Mouse (Mus musculus) splenic B cell, adult 2 months (primary cell): ENCODE measurements around the gene Zfp865.
A peak's percentile ranks its signal among the peaks of the same experiment; 100 is the strongest.
"Not testable (repeated sequence)": the region's sequence is repeated elsewhere in the genome, so short reads cannot be mapped to it uniquely, and the experiment has no call there.

Source experiments
- DNase-seq: peaks from one replicate; pipeline ENCODE4 v3.0.0-alpha.2; 2011; ENCODE audit warnings: low read depth, low spot score
- H3K27me3 ChIP-seq: 2 replicates; pipeline ENCODE4 v1.6.1; 2012; ENCODE audit warnings: mild to moderate bottlenecking, low read length, moderate library complexity, mixed read lengths; ENCODE audit not compliant: control insufficient read depth, poor library complexity, insufficient read depth, severe bottlenecking
- H3K36me3 ChIP-seq: 2 replicates; pipeline ENCODE4 v1.6.1; 2012; ENCODE audit warnings: mild to moderate bottlenecking, low read length, moderate library complexity, mixed read lengths; ENCODE audit not compliant: control insufficient read depth, poor library complexity, insufficient read depth, severe bottlenecking

The Zfp865 gene

DNA sequence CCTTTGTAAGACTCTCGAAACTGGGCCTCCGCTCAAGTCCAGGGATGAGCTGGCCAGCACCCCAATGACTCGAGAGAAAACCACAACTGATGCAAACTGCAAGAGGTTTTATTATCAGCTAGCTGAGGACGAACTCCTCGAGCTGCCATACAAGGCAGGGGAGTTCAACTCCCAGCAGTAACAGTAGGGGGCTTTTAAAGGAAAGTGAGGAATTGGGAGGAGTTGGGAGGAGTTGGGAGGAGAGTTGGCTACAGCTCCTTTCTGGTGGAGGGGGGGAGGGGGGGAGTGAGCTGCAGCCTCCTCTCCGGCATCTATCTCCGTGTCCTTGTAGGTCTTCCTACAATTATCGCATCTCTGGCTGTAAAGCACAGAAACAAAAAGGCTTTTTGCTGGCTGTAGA lies 17.3 kb upstream of the Zfp865 start:
- not testable (repeated sequence) for DNase-seq, H3K27me3 ChIP-seq, H3K36me3 ChIP-seq

DNA sequence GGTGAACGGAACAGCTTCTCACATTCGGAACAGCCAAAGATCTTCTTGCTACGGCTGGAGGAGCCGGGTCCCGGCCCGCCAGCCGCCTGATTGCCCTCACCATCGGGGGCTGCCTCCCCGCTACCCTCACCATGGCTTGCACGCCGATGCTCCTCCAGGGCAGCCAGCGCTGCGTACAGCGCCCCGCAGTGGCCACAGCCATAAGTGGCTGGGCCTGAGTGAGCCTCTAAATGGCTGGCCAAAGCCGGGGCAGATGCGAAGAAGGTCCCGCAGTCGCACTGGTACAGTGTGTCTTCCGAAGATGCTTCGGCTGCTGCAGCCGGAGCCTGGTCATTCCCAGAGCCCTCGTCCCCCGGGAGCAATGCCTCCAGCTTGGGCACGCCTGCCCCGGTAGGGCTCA lies 11.9 kb upstream of the Zfp865 start:
- Histone ChIP-seq H3K36me3 (peaks cover 21% of the 10 kb centered on the region), H3K27me3 (no peaks in the 10 kb centered on the region)
- no peak for DNase-seq

DNA sequence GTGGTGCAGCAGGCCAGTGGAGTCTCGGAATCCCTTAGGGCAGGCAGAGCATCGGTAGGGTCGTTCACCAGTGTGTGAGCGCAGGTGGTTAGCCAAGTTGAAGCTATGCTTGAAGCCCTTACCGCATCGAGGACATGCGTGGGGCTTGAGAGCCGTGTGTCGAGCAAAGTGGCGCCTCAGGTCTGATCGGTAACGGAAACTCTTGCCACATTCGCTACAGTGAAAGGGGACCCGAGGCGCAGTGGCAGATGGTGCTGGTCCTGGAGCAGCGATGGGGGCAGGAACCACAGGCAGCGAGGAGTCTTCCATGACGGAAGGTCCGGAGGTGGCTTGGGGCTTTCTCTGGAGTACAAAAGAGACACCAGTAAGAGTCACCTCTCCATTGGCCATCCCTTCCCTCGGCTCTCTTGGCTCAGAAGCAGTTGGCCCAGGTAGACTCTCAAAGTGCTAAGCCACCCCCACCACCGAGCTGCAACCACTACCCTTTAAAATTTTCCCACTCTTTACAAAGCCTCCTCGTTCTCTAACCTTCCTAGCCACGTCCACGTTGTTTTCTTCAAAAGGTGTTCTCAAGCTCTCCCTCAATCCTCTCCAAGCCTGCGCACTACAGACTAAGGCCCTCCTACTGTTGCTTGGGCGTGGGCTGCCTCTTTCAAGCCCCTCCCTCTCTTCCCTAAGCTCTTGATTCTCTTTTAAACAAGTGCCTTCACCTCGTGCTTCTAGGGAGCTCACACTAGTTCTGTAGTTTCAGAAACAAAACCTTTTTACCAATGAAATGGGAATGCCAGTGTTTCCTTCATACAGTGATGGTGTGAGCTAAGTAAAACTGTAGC lies 7.3 kb upstream of the Zfp865 start:
- Histone ChIP-seq H3K27me3 (no peaks in the 10 kb centered on the region), H3K36me3 (peaks cover 19% of the 10 kb centered on the region)
- DNase-seq: no peak

DNA sequence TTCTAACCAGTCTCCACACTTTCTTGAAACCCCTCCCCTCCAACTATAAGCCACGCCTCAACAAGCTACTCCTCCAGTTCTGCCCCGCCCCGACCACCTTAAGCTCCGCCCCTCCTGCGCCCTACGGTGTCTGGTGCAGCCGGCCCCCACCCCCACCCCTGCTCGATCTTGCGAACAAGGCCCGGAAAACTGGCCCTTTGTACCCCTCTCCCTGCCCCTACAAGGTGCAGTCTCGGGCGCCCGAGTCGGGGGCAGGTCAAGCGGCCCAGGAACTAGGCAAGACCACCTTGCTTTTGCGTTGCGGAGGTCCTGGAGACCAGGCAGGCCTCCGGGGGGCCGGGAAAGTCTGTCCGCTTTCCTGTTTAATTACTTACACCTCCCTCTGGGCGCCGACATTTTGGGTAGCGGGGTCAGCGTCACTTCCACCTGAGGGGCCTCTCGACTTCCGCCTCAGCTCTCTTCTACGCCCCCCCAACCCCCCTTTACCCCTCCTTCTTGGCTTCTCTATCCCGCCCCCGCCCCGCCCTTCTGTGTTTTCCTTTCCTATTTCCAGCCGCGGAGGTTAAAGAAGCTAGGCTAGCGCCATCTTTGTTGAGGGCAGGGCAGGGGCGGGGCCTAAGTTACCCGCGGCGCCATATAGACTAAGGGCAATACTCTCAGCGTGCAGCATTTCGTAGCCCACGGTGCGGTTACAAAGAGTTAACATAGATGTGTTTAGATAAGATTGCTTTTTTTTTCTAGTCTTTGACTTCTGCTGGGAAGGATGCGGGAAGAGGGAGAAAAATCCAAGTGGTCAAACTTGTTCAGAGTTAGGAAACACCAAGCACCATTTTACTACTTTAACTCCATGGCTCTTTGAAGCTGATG lies 5.7 kb upstream of the Zfp865 start, which contains the start of the genes Zfp524 and Fiz1:
Zfp524 (plus strand) TSS at position 165 of the 867 bp plus-strand sequence.
Fiz1 (minus strand) TSS at position 447 of the 867 bp plus-strand sequence.
- H3K36me3 ChIP-seq: peaks cover 16% of the 10 kb centered on the region
- peak; percentile 98 for DNase-seq
- H3K27me3 ChIP-seq: no peaks in the 10 kb centered on the region

DNA sequence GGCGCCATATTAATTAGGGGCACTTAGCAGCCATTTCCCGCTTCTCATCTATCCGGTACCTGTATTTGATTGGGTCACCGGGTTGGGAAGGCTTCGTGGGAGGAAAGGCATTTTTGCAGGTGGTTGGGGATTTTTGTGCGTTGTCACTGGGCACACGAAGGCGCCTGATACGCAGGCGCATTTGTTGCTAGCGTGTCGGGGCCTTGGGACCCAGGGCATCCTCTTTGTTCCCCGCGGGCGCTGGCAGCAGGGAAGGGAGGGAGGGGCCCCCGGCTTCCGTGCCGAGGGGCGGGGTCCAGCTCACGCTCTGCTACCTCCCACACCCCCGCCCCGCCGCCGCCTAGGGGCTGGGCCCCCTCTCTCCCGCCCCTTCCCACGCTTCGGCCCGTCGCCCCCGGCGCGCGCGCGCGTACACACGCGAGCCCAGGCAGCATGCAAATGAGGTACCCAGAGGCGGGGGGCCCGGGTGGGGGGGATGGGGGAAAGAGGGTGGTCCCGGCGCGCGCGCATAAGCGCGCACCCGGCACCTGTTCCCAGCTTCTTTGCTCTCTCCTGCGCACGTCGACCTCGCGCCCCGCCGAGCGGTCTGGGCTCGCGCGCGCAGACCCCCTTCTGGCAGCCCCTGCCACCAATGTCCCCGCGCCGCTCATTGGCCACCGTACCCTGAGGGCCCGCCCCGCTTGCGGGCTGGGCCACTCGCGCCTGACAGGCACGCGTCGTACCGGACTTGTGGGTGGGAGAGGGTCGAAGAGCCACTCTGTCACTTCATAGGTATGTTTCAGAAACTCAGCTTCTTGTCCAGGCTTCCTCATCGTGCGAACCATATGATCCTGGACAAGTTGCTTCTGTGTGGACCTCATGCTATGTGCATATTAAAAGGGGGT lies 4.8 kb upstream of the Zfp865 start, which contains the start of gene Gm44973:
Gm44973 (plus strand) TSS at position 379 of the 884 bp plus-strand sequence.
- H3K36me3 ChIP-seq: peaks cover 12% of the 10 kb centered on the region; the same call in 1 of the 2 replicates
- no peaks in the 10 kb centered on the region for H3K27me3 ChIP-seq

DNA sequence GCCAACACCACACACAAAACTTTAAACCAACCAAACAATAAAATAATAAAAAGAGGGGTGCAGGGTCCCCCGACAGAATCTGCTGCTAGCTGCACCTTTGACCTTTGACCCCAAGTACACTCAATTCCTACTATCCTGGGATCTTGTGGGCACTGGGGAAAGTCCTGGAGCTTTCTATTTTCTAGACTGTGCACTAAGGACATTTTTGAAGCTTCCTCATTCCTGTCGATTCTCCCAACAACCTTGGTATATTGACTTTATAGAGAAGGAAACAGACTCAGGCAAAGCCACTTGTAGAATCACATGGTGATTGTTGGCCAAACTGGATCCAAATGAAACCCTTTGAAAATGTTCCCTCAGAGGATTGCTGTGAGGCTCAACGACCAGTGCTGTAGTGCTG lies 4.1 kb upstream of the Zfp865 start:
- peaks cover 8% of the 10 kb centered on the region; the same call in 1 of the 2 replicates for H3K36me3 ChIP-seq
- H3K27me3 ChIP-seq: no peaks in the 10 kb centered on the region
- no peak for DNase-seq

More for the DNA sequence above, 4.8 kb upstream of the Zfp865 start, which contains the start of gene Gm44973:
- peak; percentile 95 for DNase-seq

DNA sequence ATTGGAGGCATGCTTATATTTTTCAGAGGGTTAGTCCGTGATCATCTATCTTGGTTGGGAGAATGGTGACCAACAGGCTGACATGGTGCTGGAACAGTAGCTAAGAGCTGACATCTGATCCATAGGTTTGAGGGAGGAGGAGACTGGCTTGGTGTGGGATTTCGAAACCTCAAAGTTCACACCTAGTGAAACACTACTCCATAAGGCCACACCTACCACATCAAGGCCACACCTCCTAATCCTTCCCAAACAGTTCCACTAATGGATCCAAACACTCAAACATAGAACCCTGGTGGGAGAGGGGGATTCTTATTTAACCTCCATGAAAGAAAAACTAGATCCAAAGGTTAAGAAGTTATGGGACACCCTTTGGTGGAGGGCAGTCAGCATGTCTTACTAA lies 3.3 kb upstream of the Zfp865 start:
- H3K27me3 ChIP-seq: no peaks in the 10 kb centered on the region
- no peaks in the 10 kb centered on the region; the same call in 1 of the 2 replicates for H3K36me3 ChIP-seq
- DNase-seq: no peak

DNA sequence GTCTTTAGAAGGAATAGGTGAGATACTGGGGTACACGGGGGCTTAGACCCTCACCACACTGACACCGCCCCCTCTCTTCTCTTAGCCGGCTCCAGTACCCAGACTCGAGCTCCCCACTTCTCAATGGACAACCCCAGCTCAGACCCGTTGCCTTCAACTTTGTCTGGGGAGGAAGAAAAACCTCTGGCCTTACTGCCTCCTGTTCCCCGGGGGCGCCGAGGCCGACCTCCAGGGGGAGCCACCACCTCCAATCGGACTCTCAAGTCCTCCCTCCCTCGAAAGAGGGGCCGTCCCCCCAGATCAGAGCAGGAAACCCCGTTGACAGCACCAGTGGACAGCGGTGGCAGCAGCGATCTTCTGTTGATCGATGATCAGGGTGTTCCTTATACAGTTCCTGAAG lies 2.8 kb upstream of the Zfp865 start:
- H3K36me3 ChIP-seq: no peaks in the 10 kb centered on the region; the same call in 1 of the 2 replicates
- DNase-seq: peak; percentile 30

DNA sequence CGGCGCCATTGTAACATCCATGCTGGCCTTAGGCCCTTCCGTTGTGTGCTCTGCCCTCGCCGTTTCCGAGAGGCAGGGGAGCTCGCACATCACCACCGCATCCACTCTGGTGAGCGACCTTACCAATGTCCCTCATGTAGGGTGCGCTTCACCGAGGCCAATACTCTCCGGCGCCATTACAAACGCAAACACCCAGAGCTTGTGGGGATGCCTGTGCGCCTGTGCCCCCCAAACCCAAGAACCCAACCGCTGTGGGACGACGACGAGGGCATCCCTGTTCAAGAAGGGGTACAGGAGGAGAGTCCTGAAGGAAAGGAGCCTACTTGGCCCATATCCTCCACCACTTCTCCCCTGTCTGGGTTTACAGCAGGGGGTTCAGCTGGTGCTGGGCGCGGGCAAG lies 2.2 kb upstream of the Zfp865 start:
- Histone ChIP-seq H3K27me3 (no peaks in the 10 kb centered on the region), H3K36me3 (no peaks in the 10 kb centered on the region)
- DNase-seq: no peak

More for the DNA sequence above, 2.8 kb upstream of the Zfp865 start:
- H3K27me3 ChIP-seq: no peaks in the 10 kb centered on the region

DNA sequence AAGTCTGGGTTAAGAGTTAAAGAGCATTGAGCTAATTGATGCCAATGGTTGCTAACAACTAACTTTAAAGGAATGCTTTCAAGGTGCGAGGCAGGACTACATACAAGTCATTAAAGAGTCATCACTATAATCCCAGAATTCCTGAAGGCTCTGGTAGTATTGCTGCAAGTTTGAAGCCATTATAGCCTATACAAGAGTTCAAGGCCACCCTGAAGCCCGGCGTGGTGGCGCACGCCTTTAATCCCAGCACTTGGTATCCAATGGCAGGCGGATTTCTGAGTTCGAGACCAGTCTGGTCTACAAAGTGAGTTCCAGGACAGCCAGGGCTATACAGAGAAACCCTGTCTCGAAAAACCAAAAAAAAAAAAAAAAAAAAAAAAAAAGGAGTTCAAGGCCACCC lies 600 bp upstream of the Zfp865 start:
- DNase-seq, H3K36me3 ChIP-seq, H3K27me3 ChIP-seq: not testable (repeated sequence)

DNA sequence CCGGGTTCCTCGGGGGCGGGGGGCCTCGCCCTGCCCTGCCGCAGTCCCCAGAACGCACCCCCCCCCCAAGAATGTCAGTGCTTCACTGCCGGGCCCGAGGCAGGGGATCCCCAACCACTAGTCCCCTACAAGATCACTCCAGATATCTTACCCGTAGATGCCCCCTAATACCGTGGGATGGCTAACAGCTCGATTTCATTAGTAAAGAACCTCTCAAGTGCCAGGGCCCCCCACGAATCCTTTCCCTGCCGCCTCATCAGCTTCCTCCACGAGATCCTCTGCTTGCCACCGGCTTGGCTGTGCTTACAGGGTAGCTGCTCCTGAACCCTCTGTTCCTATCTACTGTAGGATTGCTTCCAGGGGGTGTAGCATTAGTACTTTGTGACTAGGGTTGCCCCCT lies 509 bp downstream of the Zfp865 start:
- Histone ChIP-seq H3K36me3 (no peaks in the 10 kb centered on the region), H3K27me3 (no peaks in the 10 kb centered on the region)
- no peak for DNase-seq

DNA sequence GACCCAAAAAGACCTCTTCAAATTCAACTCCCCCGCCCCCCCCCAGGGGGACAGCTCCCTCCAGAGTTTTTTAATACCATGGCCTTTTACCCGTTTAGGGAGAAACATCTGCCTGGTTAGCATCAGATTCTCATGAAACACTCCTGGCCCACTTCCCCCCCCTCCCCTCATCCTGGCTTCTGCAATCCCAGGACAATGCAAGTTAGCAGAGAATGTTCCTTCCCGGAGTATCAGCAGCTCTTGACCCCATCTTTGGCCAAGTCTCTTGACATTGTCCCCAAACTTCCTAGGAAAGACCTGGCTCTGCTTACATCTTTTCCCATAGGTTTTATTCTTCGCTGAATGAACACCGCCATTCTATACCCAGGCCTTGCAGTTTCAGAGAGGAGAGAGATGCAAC lies 1.0 kb downstream of the Zfp865 start:
- Histone ChIP-seq H3K36me3 (no peaks in the 10 kb centered on the region), H3K27me3 (no peaks in the 10 kb centered on the region)
- no peak for DNase-seq

DNA sequence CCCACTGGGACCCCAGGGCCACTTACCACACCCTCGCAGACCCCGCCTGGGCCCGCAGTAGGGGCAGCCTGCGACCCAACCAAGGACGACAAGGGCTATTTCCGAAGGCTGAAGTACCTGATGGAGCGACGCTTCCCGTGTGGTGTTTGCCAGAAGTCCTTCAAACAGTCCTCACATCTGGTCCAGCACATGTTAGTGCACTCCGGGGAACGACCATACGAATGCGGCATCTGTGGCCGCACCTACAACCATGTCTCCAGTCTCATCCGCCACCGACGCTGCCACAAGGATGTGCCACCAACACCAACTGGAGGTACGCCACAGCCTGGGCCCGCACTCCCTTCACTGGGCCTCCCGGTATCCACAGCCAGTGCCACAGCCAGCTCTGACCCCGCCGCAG lies 9.4 kb downstream of the Zfp865 start:
- Histone ChIP-seq H3K36me3 (peaks cover 32% of the 10 kb centered on the region), H3K27me3 (no peaks in the 10 kb centered on the region)
- no peak for DNase-seq

DNA sequence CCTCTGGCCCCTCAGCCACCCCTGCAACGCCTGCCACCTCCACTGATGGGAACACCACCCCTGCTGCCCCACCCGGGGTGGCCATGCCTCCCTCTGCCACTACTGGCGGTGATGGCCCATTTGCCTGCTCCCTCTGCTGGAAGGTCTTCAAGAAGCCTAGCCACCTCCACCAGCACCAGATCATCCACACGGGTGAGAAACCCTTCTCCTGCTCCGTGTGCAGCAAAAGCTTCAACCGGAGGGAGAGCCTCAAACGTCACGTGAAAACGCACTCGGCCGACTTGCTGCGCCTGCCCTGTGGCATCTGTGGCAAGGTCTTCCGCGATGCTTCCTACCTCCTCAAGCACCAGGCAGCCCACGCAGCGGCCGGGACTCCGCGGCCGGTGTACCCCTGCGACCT lies 9.8 kb downstream of the Zfp865 start:
- H3K27me3 ChIP-seq: no peaks in the 10 kb centered on the region
- peaks cover 32% of the 10 kb centered on the region for H3K36me3 ChIP-seq
- DNase-seq: no peak
